Mouse (Mus musculus) embryonic facial prominence, embryonic 15.5 days (tissue): ENCODE measurements around the gene Gspt1. TPM values are rescaled to one million over a fixed set of nuclear protein-coding genes. Genes with fewer than 3 reads are reported as not detected.
"Not testable (repeated sequence)": the region's sequence is repeated elsewhere in the genome, so short reads cannot be mapped to it uniquely, and the experiment has no call there.

Source experiments
- ATAC-seq: fragments of 200-750 bp; cut with Nextera tagmentation; 2 replicates; pipeline ENCODE4 v1.8.0; 2017; ENCODE audit warnings: low read depth, moderate TSS enrichment; ENCODE audit not compliant: insufficient number of reproducible peaks, low FRiP score, low TSS enrichment
- H3K27ac ChIP-seq: fragments of 300-500 bp; sonication (generic); replicated peaks from 2 replicates; pipeline ENCODE4 v1.5.1; 2015; ENCODE audit warnings: mild to moderate bottlenecking, inconsistent platforms
- H3K27me3 ChIP-seq: fragments of 300-500 bp; sonication (generic); 2 replicates; pipeline ENCODE4 v1.6.1; 2015; ENCODE audit warnings: inconsistent platforms
- H3K36me3 ChIP-seq: fragments of 300-500 bp; sonication (generic); 2 replicates; pipeline ENCODE4 v1.6.1; 2015; ENCODE audit warnings: mild to moderate bottlenecking, inconsistent platforms
- H3K4me1 ChIP-seq: fragments of 300-500 bp; sonication (generic); 2 replicates; pipeline ENCODE4 v1.6.1; 2015; ENCODE audit warnings: inconsistent platforms
- H3K4me2 ChIP-seq: fragments of 300-500 bp; sonication (generic); replicated peaks from 2 replicates; pipeline ENCODE4 v1.6.1; 2015; ENCODE audit warnings: mild to moderate bottlenecking, inconsistent platforms
- H3K4me3 ChIP-seq: fragments of 300-500 bp; sonication (generic); replicated peaks from 2 replicates; pipeline ENCODE4 v1.5.1; 2015; ENCODE audit warnings: mild to moderate bottlenecking, inconsistent platforms
- H3K9ac ChIP-seq: fragments of 300-500 bp; sonication (generic); 2 replicates; pipeline ENCODE4 v1.6.1; 2015; ENCODE audit warnings: inconsistent platforms
- H3K9me3 ChIP-seq: fragments of 300-500 bp; sonication (generic); replicated peaks from 2 replicates; pipeline ENCODE4 v1.6.1; 2016; ENCODE audit warnings: inconsistent platforms
- WGBS: fragments of 180-500 bp; shearing (Covaris S2); methylation state at CpG from one replicate; pipeline ENCODE4 v1.1.7; 2015; 5-methylcytosine and 5-hydroxymethylcytosine counted together
- polyA plus RNA-seq: library from polyadenylated mRNA; unstranded; fragments of >200 nt; fragmentation: Nextera tagmentation; extraction: Ambion mirVana; gene quantifications from 2 replicates; pipeline ENCODE4 v1.2.1, GENCODE M21; 2015

Gspt1 gene
- 77.0 and 77.7 TPM in 2 replicates for polyA plus RNA-seq

- H3K9me3 ChIP-seq, result no peaks in the 10 kb centered on the region
- peak within 1 kb of the TSS; percentile 98 for H3K4me3 ChIP-seq
- under 1% methylated on average over 75 of the region's 76 CpGs for WGBS
- peak within 1 kb of the TSS; percentile 96 for H3K27ac ChIP-seq
- ATAC-seq, result peak; percentile 97
- H3K4me2 ChIP-seq, result peak within 1 kb of the TSS; percentile 67
- H3K27me3 ChIP-seq, result no peaks in the 10 kb centered on the region
- H3K4me1 ChIP-seq, result peaks cover 15% of the 10 kb centered on the region
- peak within 1 kb of the TSS; percentile 78 for H3K9ac ChIP-seq
- no peaks in the 10 kb centered on the region for H3K36me3 ChIP-seq
Observed at GRCm38 (mm10) chr16:11253898-11254722, at the start of gene Gspt1. TSS of gene Gspt1 (minus strand) at chr16:11254325.

- Histone ChIP-seq H3K9me3 (no peaks in the 10 kb centered on the region), H3K36me3 (no peaks in the 10 kb centered on the region), H3K9ac (no peak overlapping the region), H3K4me2 (no peak overlapping the region), H3K27me3 (no peaks in the 10 kb centered on the region), H3K4me3 (no peak overlapping the region), H3K27ac (no peak overlapping the region), H3K4me1 (no peaks in the 10 kb centered on the region)
- no peak for ATAC-seq
Observed at GRCm38 (mm10) chr16:11303741-11304140, 49.6 kb upstream of the Gspt1 start.

DNA sequence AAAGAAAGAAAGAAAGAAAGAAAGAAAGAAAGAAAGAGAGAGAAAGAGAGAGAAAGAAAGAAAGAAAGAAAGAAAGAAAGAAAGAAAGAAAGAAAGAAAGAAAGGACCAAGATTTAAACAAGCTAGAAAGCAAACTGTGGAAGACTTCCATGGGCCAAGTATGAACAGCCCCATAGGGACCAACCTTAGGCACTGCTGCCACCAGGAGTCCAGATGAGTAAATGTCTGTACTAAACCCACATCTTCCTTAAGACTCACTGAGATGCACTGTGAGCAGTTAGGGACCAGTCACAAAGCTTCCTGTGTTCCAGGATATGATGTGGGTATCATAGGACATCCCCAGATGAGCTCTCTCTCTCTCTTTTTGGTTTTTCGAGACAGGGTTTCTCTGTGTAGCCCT is 43.6 kb upstream of the Gspt1 start:
- not testable (repeated sequence) for H3K27me3 ChIP-seq, H3K4me2 ChIP-seq, H3K9me3 ChIP-seq, ATAC-seq, H3K4me1 ChIP-seq, H3K36me3 ChIP-seq, H3K27ac ChIP-seq, H3K9ac ChIP-seq, H3K4me3 ChIP-seq
- WGBS, result 69% methylated on average over 1 of the region's 1 CpGs

GRCm38 (mm10) chr16:11295583-11295982 is 41.5 kb upstream of the Gspt1 start:
- H3K9ac ChIP-seq, H3K36me3 ChIP-seq, H3K4me3 ChIP-seq, H3K27me3 ChIP-seq, H3K9me3 ChIP-seq, H3K4me2 ChIP-seq, H3K27ac ChIP-seq, H3K4me1 ChIP-seq, ATAC-seq: not testable (repeated sequence)
- 67% methylated on average over 4 of the region's 4 CpGs for WGBS

DNA sequence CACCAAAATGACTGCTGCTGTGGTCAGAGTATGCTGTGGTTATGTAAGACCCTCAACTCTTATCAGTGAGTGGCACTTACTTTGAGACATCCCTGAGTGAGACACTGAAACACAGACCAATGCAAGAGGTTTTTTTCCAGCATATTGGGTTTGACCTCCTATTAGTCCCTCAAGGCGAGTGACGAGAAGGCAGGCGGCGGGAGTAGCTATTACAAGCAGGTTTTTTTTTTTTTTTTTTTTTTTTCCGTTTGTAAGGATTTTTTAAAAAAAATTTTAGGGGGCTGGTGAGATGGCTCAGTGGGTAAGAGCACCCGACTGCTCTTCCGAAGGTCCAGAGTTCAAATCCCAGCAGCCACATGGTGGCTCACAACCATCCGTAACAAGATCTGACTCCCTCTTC is 34.7 kb upstream of the Gspt1 start:
- not testable (repeated sequence) for H3K9ac ChIP-seq, H3K27ac ChIP-seq, H3K36me3 ChIP-seq, ATAC-seq, H3K4me3 ChIP-seq, H3K4me2 ChIP-seq, H3K27me3 ChIP-seq, H3K4me1 ChIP-seq, H3K9me3 ChIP-seq
- 93% methylated on average over 8 of the region's 8 CpGs for WGBS

- no peaks in the 10 kb centered on the region for H3K4me1 ChIP-seq
- H3K9me3 ChIP-seq, result no peaks in the 10 kb centered on the region
- WGBS, result 82% methylated on average over 2 of the region's 2 CpGs
- H3K27me3 ChIP-seq, result no peaks in the 10 kb centered on the region
- ATAC-seq, result no peak
- no peak overlapping the region for H3K27ac ChIP-seq
- H3K9ac ChIP-seq, result no peak overlapping the region
- H3K4me2 ChIP-seq, result no peak overlapping the region
- no peaks in the 10 kb centered on the region for H3K36me3 ChIP-seq
- H3K4me3 ChIP-seq, result no peak overlapping the region
Observed at GRCm38 (mm10) chr16:11285949-11286348, 31.8 kb upstream of the Gspt1 start.

DNA sequence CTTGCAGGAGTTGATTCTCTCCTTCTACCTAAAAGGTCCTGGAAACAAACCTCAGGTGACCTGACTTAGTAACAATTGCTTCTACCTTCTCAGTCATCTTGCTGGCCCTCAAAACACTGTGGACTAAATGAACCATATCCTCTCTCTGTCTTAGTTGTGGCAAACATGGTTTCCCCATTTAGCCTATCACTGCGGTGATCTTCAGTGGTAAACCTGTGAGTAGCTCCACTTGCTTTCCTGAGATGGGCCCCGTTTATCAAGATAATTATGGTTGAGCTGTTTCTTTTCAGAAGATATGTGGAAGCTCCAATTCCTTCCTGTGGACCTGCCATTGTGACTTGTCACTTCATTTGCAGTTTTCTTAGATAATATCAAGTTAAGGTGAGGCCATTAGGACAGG is 30.8 kb upstream of the Gspt1 start:
- no peak for ATAC-seq
- 80% methylated on average over 2 of the region's 2 CpGs for WGBS
- H3K9ac ChIP-seq, result no peak overlapping the region
- H3K27ac ChIP-seq, result no peak overlapping the region
- H3K4me2 ChIP-seq, result no peak overlapping the region
- no peaks in the 10 kb centered on the region for H3K36me3 ChIP-seq
- H3K27me3 ChIP-seq, result no peaks in the 10 kb centered on the region
- no peaks in the 10 kb centered on the region for H3K4me1 ChIP-seq
- H3K9me3 ChIP-seq, result no peaks in the 10 kb centered on the region
- H3K4me3 ChIP-seq, result no peak overlapping the region

GRCm38 (mm10) chr16:11282655-11283232 is 28.6 kb upstream of the Gspt1 start:
- WGBS, result 79% methylated on average over 5 of the region's 5 CpGs
- Histone ChIP-seq H3K9me3 (no peaks in the 10 kb centered on the region), H3K27me3 (no peaks in the 10 kb centered on the region), H3K4me3 (no peak overlapping the region), H3K4me1 (no peaks in the 10 kb centered on the region), H3K4me2 (no peak overlapping the region), H3K36me3 (no peaks in the 10 kb centered on the region), H3K9ac (no peak overlapping the region), H3K27ac (no peak overlapping the region)
- no peak for ATAC-seq

DNA sequence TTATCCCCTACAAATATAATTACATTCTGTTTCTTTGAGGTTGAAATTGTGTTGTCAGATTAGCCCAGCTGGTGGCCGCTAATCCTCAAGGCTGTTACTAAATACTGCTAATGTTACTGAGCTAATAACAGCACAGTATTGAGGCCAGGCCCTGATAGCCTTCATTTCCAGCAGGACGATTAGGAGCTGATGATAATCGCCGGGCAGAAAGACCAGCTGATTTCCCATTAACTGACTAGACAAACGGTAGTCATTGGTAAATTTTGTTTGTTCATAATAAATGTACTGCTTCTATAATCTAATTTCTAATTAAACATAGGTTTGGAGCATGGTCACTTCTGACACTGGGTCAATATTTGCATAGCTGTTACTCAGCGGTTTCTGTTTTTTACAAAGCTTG is 24.7 kb upstream of the Gspt1 start:
- WGBS, result 72% methylated on average over 6 of the region's 6 CpGs
- Histone ChIP-seq H3K27ac (no peak overlapping the region), H3K27me3 (no peaks in the 10 kb centered on the region), H3K4me2 (no peak overlapping the region), H3K9me3 (no peaks in the 10 kb centered on the region), H3K36me3 (no peaks in the 10 kb centered on the region), H3K4me3 (no peak overlapping the region), H3K4me1 (no peaks in the 10 kb centered on the region), H3K9ac (no peak overlapping the region)
- ATAC-seq, result no peak

- Histone ChIP-seq H3K9ac (no peak overlapping the region), H3K4me1 (no peaks in the 10 kb centered on the region), H3K4me3 (no peak overlapping the region), H3K36me3 (no peaks in the 10 kb centered on the region), H3K4me2 (no peak overlapping the region), H3K9me3 (no peaks in the 10 kb centered on the region), H3K27ac (no peak overlapping the region), H3K27me3 (no peaks in the 10 kb centered on the region)
- 63% methylated on average over 3 of the region's 3 CpGs for WGBS
- ATAC-seq, result no peak
Observed at GRCm38 (mm10) chr16:11276888-11277287, 22.8 kb upstream of the Gspt1 start.

DNA sequence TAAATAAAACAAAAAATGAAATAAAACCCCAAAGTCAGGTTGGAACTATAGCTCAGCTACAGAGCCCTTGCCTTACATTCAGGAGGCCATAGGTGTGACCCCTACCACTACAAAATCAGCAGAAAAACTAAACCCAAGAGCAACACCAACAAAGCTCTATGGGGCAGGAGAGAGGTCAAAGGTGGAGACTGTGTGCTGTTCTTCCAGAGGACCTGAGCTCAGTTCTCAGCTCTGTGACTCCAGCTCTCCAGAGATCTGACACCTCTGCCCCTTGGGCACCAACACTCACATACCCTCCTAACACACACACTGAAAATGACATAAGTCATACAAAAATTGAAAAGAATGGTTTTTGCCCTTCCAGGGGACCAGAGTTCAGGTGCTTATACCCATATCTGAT is 16.9 kb upstream of the Gspt1 start:
- H3K9me3 ChIP-seq, result no peaks in the 10 kb centered on the region

DNA sequence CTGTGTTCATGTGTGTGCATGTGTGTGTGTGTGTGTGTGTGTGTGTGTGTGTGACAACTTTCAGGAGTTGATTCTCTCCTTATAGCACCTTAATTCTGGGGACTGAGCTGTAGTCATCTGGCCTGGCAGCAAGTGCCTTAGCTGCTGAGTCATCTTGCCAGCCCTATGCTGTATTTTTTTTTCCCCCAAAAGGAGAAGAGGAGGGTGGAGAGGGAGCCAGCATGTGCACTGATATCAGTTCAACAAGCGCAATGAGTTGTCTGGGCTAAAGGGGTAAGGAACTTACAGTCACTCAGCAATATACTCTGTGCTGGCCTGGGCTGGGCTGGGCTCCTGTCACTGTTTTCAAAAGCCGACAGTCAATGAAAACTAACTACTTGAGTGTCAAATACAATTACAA is 16.5 kb upstream of the Gspt1 start:
- no peaks in the 10 kb centered on the region for H3K4me1 ChIP-seq
- no peak for ATAC-seq
- no peak overlapping the region for H3K4me3 ChIP-seq
- WGBS, result 87% methylated on average over 2 of the region's 2 CpGs
- no peak overlapping the region for H3K27ac ChIP-seq
- no peaks in the 10 kb centered on the region for H3K9me3 ChIP-seq
- no peaks in the 10 kb centered on the region for H3K27me3 ChIP-seq
- H3K9ac ChIP-seq, result no peak overlapping the region
- no peaks in the 10 kb centered on the region for H3K36me3 ChIP-seq
- no peak overlapping the region for H3K4me2 ChIP-seq

More for the DNA sequence above, 16.9 kb upstream of the Gspt1 start:
- no peak for ATAC-seq
- Histone ChIP-seq H3K4me3 (no peak overlapping the region), H3K4me1 (no peaks in the 10 kb centered on the region), H3K27ac (no peak overlapping the region), H3K36me3 (no peaks in the 10 kb centered on the region), H3K27me3 (no peaks in the 10 kb centered on the region), H3K4me2 (no peak overlapping the region), H3K9ac (no peak overlapping the region)
